Mouse (Mus musculus) naive thymus-derived CD4-positive, alpha-beta T cell, adult 2 months (primary cell): ENCODE data around the gene Sptan1.

ENCODE experiments used
- DNase-seq: peaks from one replicate; pipeline ENCODE4 v3.0.0-alpha.2; 2011; ENCODE audit warnings: low read depth

The Sptan1 gene

GRCm38 (mm10) chr2:29965250-29965843 lies at the start of gene Sptan1:
Sptan1 (plus strand) TSS chr2:29965560.
- peak; percentile 96 for DNase-seq

- DNase-seq = no peak
Measured at GRCm38 (mm10) chr2:29917621-29918020, 47.7 kb upstream of the Sptan1 start.

- no peak for DNase-seq
Measured at GRCm38 (mm10) chr2:29922011-29922410, 43.3 kb upstream of the Sptan1 start.

DNA sequence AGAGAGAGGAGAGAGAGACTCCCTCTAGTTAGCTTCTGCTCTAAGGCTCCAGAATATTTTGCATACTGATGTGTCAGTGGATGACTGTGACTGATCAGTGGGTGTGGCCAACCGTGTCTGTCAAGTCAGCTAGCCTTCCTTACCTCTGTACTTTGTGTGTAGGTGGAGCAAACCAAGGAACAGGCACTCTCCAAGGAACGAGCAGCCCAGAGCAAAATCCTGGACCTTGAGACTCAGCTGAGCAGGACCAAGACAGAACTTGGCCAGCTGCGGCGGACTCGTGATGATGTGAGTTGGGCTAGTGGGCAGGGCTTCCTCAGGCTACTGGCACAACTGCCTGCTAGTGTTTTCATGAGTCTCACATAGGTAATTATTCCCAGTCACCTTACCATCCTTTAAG lies 38.8 kb upstream of the Sptan1 start:
- DNase-seq = no peak

GRCm38 (mm10) chr2:29930506-29930905 lies 34.9 kb upstream of the Sptan1 start:
- DNase-seq = no peak

- DNase-seq = no peak
Measured at GRCm38 (mm10) chr2:29931194-29931593, 34.2 kb upstream of the Sptan1 start.

DNA sequence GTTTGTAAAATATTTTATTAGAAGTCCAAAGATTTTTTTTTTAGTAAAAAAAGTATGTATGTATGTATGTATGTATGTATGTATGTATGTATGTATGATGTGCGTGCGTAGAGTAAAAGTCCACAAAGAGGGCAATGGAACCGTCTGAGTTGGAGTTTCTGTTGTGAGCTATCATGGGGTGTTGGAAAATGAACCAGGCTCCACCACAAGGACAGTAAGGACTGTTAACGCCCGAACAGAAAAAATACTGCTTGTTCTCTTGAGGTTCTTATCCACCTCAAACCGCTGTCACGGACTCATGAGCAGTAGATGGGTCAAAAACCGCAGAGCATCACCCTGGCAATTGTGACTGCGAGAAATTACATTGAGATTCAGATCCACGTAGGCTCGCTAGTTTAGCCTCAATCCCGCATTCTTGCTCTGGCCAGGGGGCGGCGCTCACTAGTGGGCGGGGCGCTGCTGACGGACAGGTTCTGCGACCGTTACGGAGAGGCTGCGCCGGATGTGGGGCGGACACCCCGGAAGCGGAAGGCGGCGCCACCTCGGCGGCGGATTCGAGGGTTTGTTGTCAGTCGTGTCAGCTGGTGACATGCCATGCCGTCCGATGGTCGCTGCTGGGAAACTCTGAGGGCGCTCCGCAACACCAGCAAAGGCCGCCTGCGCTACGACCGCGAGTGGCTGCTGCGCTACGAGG lies 30.3 kb upstream of the Sptan1 start, which contains the start of gene Gle1:
Gene Gle1 (plus strand): TSS at position 521 of the 694 bp plus-strand sequence.
- peak; percentile 96 for DNase-seq

DNA sequence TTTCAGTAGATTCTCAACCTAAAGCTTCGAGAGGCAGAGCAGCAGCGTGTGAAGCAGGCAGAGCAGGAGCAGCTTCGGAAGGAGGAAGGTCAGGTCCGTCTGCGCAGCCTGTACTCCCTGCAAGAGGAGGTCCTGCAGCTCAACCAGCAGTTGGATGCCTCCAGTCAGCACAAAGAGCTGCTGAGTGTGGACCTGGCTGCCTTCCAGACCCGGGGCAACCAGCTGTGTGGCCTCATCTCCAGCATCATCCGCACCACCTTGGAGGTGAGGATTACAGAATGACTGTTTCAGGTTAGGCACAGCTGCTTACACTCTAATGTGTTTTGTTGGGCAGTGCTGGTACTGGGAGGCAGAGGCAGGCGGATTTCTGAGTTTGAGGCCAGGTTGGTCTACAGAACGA lies 25.3 kb upstream of the Sptan1 start:
- DNase-seq = no peak

DNA sequence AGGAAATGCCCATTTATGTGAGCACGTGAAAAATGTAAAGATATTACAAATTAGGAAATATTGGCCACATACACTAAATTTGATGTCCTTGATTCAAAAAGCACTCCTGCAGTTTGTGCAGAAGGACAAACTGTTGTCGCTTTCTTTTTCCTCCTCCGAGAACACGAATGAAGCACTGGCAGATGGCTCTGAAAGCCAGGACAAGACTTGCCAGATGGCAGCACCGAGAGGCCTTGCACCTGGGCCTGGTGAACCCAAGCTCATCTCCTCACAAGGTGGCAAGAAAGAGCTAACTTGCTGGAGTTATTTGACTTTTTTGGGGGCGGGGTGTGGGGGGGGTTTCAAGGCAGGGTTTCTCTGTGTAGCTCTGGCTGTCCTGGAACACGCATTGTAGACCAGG lies 24.5 kb upstream of the Sptan1 start:
- DNase-seq = no peak

GRCm38 (mm10) chr2:29944723-29945122 lies 20.6 kb upstream of the Sptan1 start:
- no peak for DNase-seq

DNA sequence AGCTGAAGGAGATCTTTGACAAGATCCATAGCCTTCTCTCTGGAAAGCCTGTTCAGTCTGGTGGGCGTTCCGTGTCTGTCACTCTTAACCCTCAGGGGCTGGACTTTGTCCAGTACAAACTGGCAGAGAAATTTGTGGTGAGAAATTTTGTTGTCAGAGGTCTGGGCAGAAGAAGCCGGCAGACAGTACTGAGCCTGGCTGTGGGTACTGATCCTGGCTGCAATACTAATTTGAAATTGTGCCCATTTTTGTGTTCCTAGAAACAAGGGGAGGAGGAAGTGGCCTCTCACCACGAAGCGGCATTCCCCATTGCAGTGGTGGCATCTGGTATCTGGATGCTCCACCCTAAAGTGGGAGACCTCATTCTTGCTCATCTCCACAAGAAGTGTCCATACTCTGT lies 16.5 kb upstream of the Sptan1 start:
- no peak for DNase-seq

DNA sequence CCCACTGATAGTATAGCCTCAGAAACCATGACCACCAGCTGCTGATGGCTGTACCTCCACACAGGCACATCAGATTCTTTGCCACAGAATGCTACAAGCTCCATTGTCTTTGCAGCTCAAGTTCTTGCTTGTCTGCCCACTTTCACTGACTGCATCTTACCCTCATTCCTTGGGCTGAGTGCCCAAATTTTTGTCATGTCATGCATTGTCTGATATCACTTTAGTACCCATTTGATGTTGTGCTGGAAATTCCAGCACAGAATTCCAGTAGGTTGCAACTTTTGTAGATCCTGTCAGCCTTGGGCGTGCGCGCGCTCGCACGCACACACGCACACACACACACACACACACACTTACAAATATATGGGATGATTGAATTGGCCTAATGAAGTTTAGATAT lies 4.1 kb upstream of the Sptan1 start:
- DNase-seq = no peak

DNA sequence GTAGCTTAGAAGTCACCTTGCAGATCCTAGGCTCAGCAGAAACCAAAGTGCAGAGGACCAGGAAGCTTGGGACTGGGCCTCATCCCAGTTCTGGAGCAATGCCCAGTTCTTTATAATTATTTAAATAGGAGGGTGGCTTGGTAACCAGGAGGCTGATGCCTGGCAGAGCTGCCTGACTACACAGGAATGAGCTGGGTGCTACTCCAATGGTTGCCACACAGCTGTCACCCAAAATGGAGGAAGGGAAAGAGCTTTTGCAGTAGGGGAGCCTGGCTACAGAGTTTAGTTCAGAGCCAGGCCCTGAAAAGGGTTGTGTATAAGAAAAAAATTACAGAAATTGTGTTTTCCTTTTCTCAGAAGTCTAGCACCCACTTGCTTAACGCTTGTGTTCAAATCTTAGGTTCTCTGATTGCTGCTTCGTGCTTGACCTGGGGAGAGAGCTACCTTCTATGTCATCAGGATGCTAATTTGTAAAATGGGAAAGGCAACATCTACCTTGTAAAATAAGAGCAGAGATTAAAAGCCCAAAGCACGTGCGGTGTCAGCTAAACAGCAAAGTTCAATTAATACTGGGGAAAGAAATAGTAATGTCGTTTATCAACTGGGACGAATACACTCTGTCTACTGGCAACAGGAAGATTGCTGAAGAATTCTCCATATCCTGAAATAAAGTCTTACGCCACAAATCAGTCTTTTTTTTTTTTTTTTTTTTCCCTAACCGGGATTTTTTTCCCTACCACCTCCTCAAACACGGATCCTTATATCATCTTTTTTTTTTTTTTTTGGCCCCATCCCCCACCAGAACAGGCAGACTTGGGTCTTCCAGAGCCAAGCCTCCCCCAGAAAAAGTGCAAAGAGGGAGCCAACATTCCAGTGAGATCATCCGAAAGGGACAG lies 758 bp upstream of the Sptan1 start:
- peak; percentile 45 for DNase-seq

DNA sequence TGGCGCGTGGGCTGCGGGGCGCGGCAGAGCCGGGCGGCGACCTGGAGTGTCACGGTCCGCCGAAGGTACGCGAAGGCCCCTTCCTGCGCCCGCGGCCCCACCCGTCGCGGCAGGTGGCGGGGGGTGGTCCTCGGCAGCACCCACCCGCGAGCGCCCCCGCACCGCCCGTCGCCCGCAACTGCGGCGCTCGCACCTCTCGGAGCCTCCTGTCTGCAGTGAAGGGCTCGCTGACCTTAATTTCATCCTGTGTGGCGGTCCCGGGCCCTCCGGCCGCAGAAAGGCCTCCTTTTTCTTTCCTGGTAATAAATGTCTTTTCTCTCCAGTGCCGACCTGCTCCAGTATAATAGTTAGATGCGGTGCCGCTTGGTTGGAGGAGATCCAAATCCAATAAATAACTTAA lies 546 bp downstream of the Sptan1 start:
- no peak for DNase-seq

DNA sequence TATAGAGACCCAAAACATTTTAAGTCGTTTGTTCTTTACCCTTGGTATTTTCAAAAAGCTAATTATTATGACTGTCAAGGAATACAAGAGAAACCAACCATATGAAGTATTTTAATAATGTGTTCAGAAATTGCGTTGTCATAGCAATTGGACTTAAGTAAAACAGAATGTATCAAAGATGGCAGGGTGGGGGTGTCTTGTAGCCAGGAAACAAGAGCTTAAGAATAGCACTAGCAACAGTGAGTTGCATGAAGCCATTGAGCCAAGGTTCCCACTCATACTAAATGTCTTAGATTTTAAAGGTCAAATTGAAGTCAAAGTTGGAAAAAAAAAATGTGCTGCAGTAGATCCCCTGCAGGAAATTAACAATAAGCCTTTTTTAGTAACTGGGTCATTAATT lies 1.5 kb downstream of the Sptan1 start:
- DNase-seq = peak; percentile 28

DNA sequence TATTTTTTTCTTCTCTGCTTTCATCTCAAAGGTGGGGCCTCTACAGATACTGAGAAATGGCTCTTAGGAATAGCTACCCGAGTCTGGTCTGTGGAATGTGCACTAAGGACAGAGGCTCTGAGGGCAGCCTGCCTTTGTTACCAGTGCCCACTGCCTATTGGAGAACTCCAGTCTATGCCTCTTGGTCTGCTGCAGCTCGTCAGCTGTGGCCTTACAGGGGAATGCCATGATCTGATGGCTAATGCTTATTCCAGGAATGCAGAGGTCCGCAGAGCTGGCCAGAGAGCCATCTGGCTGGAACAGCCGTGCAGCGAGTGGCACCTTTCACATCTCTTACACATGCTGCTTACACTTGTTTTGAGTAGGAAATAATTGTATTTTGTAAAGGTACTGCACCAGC lies 2.4 kb downstream of the Sptan1 start:
- DNase-seq = no peak

DNA sequence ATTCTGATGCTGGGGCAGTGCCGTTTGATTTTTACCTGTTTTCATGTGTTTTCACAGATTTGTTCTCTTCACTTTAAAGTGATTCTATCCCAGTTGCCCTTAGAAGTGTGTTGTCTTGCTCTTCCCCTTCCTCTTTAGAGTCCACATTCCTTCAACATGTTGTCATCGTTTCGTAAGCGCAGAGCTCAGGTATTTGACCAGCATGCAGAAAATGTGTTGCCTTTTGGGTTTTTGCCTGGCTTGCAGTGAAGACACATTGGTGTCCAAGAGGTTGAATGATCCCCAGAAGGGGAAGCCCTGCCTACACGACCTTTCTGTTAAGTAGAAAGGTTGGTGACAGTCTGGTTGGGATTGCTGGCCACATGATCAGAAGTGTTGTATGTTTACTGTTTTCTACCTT lies 3.3 kb downstream of the Sptan1 start:
- no peak for DNase-seq

DNA sequence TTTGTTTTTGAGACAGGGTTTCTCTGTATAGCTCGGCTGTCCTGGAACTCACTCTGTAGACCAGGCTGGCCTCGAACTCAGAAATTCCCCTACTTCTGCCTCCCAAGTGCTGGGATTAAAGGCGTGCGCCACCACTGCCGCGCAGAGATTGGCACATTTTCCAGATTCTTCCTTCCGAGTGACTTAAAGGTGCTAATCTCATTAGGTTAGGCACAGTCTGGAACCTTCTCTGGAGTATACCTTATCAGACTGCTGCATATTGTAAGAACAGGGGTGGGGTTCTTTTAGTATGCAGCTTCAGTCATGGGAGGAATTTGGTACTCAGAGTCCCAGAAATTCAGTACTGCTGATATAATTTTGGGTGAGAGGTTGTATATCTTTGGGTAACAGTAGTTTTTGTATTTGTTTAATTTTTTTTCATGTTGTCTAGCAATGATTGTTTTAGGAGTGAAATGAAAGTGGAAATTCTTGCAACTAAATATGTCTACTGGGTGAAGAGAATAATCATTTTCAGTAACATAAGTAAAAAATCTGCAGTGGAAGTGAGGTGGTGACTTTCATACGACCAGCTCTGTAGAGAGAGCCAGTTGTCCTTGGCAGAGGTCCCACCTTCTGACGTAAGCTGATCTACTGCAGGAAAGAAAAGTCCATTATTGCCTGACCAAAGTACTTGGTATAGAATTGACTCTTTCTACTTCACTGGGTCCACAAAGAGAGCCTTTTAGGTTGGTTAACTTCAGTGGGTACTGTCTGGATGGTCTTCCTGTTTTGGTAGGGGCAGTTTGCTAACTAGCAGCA lies 6.7 kb downstream of the Sptan1 start:
- no peak for DNase-seq

GRCm38 (mm10) chr2:29973525-29973924 lies 8.2 kb downstream of the Sptan1 start:
- peak; percentile 18 for DNase-seq

GRCm38 (mm10) chr2:29977307-29977706 lies 11.9 kb downstream of the Sptan1 start:
- DNase-seq = peak; percentile 84

- no peak for DNase-seq
Measured at GRCm38 (mm10) chr2:29980661-29981060, 15.3 kb downstream of the Sptan1 start.

- DNase-seq = no peak
Measured at GRCm38 (mm10) chr2:29991962-29992361, 26.6 kb downstream of the Sptan1 start.
